Mouse (Mus musculus): ENCODE data around the gene Mt2. TPM values are rescaled to one million over a fixed set of nuclear protein-coding genes. Genes with fewer than 3 reads are reported as not detected.
"Not testable (repeated sequence)": the region's sequence is repeated elsewhere in the genome, so short reads cannot be mapped to it uniquely, and the experiment has no call there.

Mt2 gene
- polyA plus RNA-seq, 1 experiment from 2014 or later, result 53.8 TPM

DNA sequence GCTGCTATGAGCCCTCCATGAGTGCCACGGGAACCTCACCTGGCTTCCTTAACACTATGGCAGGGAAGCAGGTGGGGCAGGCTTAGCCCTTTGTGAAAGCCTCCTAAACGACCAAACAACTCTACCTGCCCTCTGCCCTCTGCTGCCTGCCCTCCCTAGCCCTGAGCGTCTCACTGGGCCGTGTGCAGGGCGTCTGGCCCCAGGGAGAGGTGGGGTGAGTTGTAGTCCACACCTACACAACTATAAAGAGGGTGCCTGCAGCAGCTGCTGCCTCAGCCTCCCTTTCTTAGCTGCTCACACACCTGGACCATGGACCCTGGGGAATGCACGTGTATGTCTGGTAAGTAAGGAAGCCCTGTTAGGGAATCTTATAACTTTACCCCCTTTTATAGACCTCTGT is 35.5 kb upstream of the Mt2 start, which contains the start of gene Mt4:
Mt4 (plus strand) TSS at position 265 of the 400 bp plus-strand sequence.
- Histone ChIP-seq H3K4me2 (ENCODE audit: low read length) (no peak within 1 kb of the TSS), H3K27me3 (replicated peaks; ENCODE audit: control insufficient read depth, insufficient read depth, low read length) (no peaks in the 10 kb centered on the region), H3K36me3 (ENCODE audit: control insufficient read depth, insufficient read depth, low read length) (no peaks in the 10 kb centered on the region), H3K4me1 (ENCODE audit: control insufficient read depth, insufficient read depth, low read depth, low read length) (no peaks in the 10 kb centered on the region), H3K27ac (ENCODE audit: low read depth, low read length) (no peak within 1 kb of the TSS), H3K9ac (ENCODE audit: low read depth, low read length) (no peak within 1 kb of the TSS), H3K4me3 (ENCODE audit: low read length) (no peak within 1 kb of the TSS), H3K9me3 (ENCODE audit: control insufficient read depth, low read length) (no peaks in the 10 kb centered on the region)
- WGBS, result 66% methylated on average over 6 of the region's 6 CpGs
- ATAC-seq, result no peak

DNA sequence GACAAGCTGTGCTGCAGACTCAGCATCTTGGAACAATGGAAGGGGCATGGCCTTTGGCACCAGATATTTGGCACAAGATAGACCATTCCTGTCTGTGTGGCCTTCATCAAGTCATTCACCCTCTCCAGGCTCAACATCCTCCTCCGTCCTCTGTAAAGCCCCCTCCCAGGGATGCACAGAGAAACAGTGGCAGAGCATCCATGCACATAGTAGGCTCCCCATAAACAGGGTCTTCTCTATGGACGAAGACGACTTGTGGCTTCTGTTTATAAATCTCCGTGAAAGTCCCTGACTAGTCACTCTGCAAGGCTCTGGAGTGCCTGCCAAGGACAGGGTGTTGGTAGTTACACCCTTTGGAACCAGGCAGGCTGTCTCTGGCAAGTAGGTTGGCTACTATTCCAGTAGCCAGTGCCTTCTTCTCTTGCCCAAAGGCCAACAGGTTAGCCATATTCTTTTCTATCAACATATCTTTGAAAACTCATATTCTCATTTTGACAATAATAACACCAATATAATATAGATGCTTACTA is 32.1 kb upstream of the Mt2 start:
- Histone ChIP-seq H3K4me1 (ENCODE audit: control insufficient read depth, insufficient read depth, low read depth, low read length) (no peaks in the 10 kb centered on the region), H3K36me3 (ENCODE audit: control insufficient read depth, insufficient read depth, low read length) (no peaks in the 10 kb centered on the region), H3K9me3 (ENCODE audit: control insufficient read depth, low read length) (no peaks in the 10 kb centered on the region), H3K27ac (ENCODE audit: low read depth, low read length) (no peak overlapping the region), H3K4me2 (ENCODE audit: low read length) (no peak overlapping the region), H3K4me3 (ENCODE audit: low read length) (no peak overlapping the region), H3K27me3 (replicated peaks; ENCODE audit: control insufficient read depth, insufficient read depth, low read length) (no peaks in the 10 kb centered on the region), H3K9ac (ENCODE audit: low read depth, low read length) (no peak overlapping the region)
- 76% methylated on average over 4 of the region's 4 CpGs for WGBS
- no peak for ATAC-seq

DNA sequence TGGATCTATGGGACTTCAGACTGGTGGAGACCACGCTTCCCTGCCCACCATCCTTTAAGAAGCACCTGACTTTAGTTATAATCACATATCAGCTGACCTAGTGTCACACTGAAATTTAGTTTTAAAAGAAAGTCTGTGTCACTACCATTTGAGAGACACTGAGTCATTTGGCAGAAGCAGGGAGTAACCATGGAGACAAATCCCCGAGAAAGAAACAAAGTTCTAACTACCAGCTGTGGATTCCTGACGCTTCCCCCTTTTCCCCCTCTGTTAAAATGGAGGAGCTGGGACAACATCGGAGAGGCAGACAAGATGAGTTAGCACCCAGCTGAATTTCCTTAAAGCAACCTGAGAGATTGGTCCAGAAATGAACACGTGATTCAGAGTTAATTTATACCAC is 24.2 kb upstream of the Mt2 start:
- Histone ChIP-seq H3K9me3 (ENCODE audit: control insufficient read depth, low read length) (no peaks in the 10 kb centered on the region), H3K4me2 (ENCODE audit: low read length) (no peak overlapping the region), H3K9ac (ENCODE audit: low read depth, low read length) (no peak overlapping the region), H3K27me3 (replicated peaks; ENCODE audit: control insufficient read depth, insufficient read depth, low read length) (no peaks in the 10 kb centered on the region), H3K36me3 (ENCODE audit: control insufficient read depth, insufficient read depth, low read length) (no peaks in the 10 kb centered on the region), H3K4me3 (ENCODE audit: low read length) (no peak overlapping the region), H3K27ac (ENCODE audit: low read depth, low read length) (no peak overlapping the region), H3K4me1 (ENCODE audit: control insufficient read depth, insufficient read depth, low read depth, low read length) (peaks cover 5% of the 10 kb centered on the region)
- no peak for ATAC-seq
- WGBS, result 38% methylated on average over 5 of the region's 5 CpGs

DNA sequence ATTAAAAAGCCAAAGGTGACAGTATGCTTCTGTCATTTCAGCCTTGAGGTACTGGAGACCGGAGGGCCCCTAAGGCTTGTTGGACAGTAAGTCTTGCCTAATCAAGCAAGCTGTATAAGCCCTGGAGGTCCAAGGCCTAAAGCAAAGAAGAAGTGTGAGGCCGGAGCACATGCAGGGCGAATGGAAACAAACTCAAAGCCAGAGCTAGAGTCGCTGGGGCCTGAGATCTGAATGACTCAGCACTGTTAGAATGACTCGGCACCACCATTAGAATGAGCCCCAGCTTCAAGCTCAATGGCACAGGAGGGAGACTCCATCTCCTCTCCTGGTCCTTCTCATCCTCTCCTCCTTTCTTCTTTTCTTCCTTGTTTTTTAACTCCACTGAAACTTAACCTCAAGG is 21.5 kb upstream of the Mt2 start:
- Histone ChIP-seq H3K9me3 (ENCODE audit: control insufficient read depth, low read length) (no peaks in the 10 kb centered on the region), H3K4me2 (ENCODE audit: low read length) (no peak overlapping the region), H3K27me3 (replicated peaks; ENCODE audit: control insufficient read depth, insufficient read depth, low read length) (no peaks in the 10 kb centered on the region), H3K9ac (ENCODE audit: low read depth, low read length) (no peak overlapping the region), H3K4me1 (ENCODE audit: control insufficient read depth, insufficient read depth, low read depth, low read length) (peaks cover 14% of the 10 kb centered on the region), H3K36me3 (ENCODE audit: control insufficient read depth, insufficient read depth, low read length) (no peaks in the 10 kb centered on the region), H3K27ac (ENCODE audit: low read depth, low read length) (no peak overlapping the region), H3K4me3 (ENCODE audit: low read length) (no peak overlapping the region)
- no peak for ATAC-seq
- WGBS, result 74% methylated on average over 5 of the region's 5 CpGs

DNA sequence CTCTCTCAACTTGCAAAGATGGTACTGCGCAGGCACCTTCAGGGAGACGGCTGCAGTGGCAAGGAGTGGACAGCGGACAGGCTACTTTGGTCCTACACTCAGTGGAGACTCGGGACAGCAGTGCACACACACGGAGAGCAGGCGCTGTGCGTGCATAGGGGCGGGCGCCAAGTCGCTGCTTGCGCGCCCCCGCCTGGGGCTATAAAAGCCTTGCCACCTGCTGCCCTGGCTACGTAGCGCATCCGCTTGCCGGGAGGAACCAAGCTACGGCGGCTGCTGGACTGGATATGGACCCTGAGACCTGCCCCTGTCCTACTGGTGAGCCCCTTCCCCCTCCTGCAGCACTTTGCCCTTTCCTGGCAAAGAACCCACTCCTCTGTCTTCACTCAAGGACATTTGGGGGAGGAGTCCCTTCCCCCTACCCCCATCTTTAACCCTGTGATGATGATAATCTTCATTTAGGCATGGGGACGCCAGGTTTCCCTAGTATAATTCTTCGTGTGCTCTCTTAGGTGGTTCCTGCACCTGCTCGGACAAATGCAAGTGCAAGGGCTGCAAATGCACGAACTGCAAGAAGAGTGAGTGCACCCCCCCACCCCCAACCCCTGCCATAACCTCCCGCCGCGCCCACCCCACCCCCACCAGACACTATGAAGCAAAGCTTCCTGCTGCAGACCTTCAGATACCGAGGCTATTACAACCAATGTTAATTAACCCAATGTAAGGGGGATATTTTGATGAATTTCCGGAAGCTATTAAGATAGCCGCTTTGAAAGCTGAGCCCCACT is 19.8 kb upstream of the Mt2 start, which contains the start of gene Mt3:
Mt3 (plus strand) TSS at position 95 of the 788 bp plus-strand sequence.
- H3K27me3 ChIP-seq (replicated peaks; ENCODE audit: control insufficient read depth, insufficient read depth, low read length), result no peaks in the 10 kb centered on the region
- WGBS, result 1% methylated on average over 29 of the region's 29 CpGs
- H3K4me1 ChIP-seq (ENCODE audit: control insufficient read depth, insufficient read depth, low read depth, low read length), result peaks cover 14% of the 10 kb centered on the region
- H3K4me3 ChIP-seq (ENCODE audit: low read length), result peak within 1 kb of the TSS; percentile 56
- H3K9me3 ChIP-seq (ENCODE audit: control insufficient read depth, low read length), result no peaks in the 10 kb centered on the region
- H3K9ac ChIP-seq (ENCODE audit: low read depth, low read length), result peak within 1 kb of the TSS; percentile 74
- ATAC-seq, result peak; percentile 88
- H3K27ac ChIP-seq (ENCODE audit: low read depth, low read length), result peak within 1 kb of the TSS; percentile 77
- no peaks in the 10 kb centered on the region for H3K36me3 ChIP-seq (ENCODE audit: control insufficient read depth, insufficient read depth, low read length)
- H3K4me2 ChIP-seq (ENCODE audit: low read length), result peak within 1 kb of the TSS; percentile 85

DNA sequence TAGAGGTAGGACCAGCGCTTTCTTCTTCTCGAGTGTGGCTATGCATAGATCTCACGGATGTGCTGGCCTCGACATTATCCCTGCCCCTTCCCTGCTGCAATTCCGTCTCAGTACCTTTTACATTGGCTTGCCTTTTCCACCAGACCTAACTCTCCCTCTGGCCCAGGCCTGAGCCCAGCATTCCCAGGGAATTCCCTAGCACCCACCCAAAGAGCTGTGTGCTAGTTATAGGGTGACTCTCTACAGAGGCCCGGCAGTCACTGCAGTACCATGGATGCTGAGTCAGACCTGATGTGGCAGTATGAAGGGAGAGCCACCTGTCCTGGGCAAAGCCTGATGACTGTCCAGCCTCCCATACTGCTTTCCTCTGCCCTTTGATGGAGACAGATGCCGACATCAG is 19.0 kb upstream of the Mt2 start:
- Histone ChIP-seq H3K4me2 (ENCODE audit: low read length) (peak overlapping the region; percentile 85), H3K9ac (ENCODE audit: low read depth, low read length) (peak overlapping the region; percentile 74), H3K27ac (ENCODE audit: low read depth, low read length) (peak overlapping the region; percentile 77), H3K36me3 (ENCODE audit: control insufficient read depth, insufficient read depth, low read length) (no peaks in the 10 kb centered on the region), H3K27me3 (replicated peaks; ENCODE audit: control insufficient read depth, insufficient read depth, low read length) (no peaks in the 10 kb centered on the region), H3K4me3 (ENCODE audit: low read length) (peak overlapping the region; percentile 56), H3K9me3 (ENCODE audit: control insufficient read depth, low read length) (no peaks in the 10 kb centered on the region), H3K4me1 (ENCODE audit: control insufficient read depth, insufficient read depth, low read depth, low read length) (peaks cover 14% of the 10 kb centered on the region)
- 18% methylated on average over 7 of the region's 7 CpGs for WGBS
- ATAC-seq, result peak; percentile 18; the same call in 1 of the 2 replicates

DNA sequence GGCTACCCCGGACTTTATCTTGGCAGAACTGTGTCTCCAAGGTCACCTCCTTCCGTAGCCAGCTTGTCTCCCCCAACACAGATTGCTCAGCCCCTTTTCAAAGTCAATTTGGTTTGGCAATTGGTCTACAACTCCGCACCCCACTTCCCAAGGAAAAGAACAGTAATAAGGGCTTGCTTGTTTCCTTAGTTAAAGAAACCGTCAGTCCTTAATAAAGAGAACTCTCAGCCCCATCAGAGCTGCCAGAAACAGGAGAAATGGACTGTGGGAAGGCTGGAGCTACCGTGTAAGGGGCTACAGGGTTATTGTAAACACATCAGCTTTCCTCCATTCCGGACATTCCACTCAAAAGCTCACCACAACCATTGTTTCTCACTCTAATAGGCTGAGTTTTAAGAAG is 17.9 kb upstream of the Mt2 start:
- H3K9ac ChIP-seq (ENCODE audit: low read depth, low read length), result no peak overlapping the region
- H3K27ac ChIP-seq (ENCODE audit: low read depth, low read length), result peak overlapping the region; percentile 53
- peak; percentile 71 for ATAC-seq
- H3K27me3 ChIP-seq (replicated peaks; ENCODE audit: control insufficient read depth, insufficient read depth, low read length), result no peaks in the 10 kb centered on the region
- no peaks in the 10 kb centered on the region for H3K36me3 ChIP-seq (ENCODE audit: control insufficient read depth, insufficient read depth, low read length)
- peaks cover 14% of the 10 kb centered on the region for H3K4me1 ChIP-seq (ENCODE audit: control insufficient read depth, insufficient read depth, low read depth, low read length)
- 34% methylated on average over 6 of the region's 6 CpGs for WGBS
- H3K4me3 ChIP-seq (ENCODE audit: low read length), result no peak overlapping the region
- H3K9me3 ChIP-seq (ENCODE audit: control insufficient read depth, low read length), result no peaks in the 10 kb centered on the region
- no peak overlapping the region for H3K4me2 ChIP-seq (ENCODE audit: low read length)

DNA sequence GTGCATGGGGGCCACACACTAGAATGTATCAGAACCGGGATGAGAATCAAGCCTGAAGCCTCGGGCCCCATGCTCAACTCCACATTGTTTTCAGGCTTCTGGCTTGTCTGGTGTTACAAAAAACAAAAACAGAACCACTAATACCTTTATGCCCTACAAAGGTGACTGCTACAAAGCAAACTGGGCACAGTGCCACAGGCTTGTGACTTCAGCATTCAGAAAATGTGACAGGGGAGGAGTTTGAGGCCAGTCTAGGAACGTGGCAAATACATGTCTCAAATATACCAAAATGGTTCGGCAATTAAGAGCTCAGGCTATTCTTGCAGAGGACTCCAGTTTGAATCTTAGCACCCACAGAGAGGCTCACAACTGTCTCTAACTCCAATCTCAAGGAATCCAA is 16.4 kb upstream of the Mt2 start:
- no peak overlapping the region for H3K4me3 ChIP-seq (ENCODE audit: low read length)
- WGBS, result 81% methylated on average over 4 of the region's 4 CpGs
- no peak for ATAC-seq

DNA sequence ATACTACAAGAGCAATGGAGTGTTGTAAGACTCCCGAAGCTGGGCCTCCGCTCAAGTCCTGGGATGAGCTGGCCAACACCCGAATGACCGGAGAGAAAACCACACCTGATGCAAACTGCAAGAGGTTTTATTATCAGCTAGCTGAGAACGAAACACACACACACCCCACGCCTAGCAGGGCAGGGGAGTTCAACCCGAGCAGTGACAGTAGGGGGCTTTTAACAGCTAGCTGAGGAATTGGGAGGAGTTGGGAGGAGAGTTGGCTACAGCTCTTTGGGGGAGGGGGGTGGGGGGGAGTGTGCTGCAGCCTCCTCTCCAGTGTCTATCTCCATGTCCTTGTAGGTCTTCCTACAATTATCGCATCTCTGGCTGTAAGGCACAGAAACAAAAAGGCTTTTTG is 6.7 kb upstream of the Mt2 start:
- not testable (repeated sequence) for H3K36me3 ChIP-seq (ENCODE audit: control insufficient read depth, insufficient read depth, low read length); H3K9ac ChIP-seq (ENCODE audit: low read depth, low read length); H3K4me2 ChIP-seq (ENCODE audit: low read length); H3K4me3 ChIP-seq (ENCODE audit: low read length); H3K4me1 ChIP-seq (ENCODE audit: control insufficient read depth, insufficient read depth, low read depth, low read length); H3K27me3 ChIP-seq (replicated peaks; ENCODE audit: control insufficient read depth, insufficient read depth, low read length); H3K27ac ChIP-seq (ENCODE audit: low read depth, low read length); ATAC-seq; H3K9me3 ChIP-seq (ENCODE audit: control insufficient read depth, low read length)
- WGBS, result 77% methylated on average over 8 of the region's 8 CpGs

More for the DNA sequence above, 16.4 kb upstream of the Mt2 start:
- Histone ChIP-seq H3K27me3 (replicated peaks; ENCODE audit: control insufficient read depth, insufficient read depth, low read length) (no peaks in the 10 kb centered on the region), H3K27ac (ENCODE audit: low read depth, low read length) (no peak overlapping the region), H3K9me3 (ENCODE audit: control insufficient read depth, low read length) (no peaks in the 10 kb centered on the region), H3K4me2 (ENCODE audit: low read length) (no peak overlapping the region), H3K9ac (ENCODE audit: low read depth, low read length) (no peak overlapping the region), H3K4me1 (ENCODE audit: control insufficient read depth, insufficient read depth, low read depth, low read length) (peaks cover 14% of the 10 kb centered on the region), H3K36me3 (ENCODE audit: control insufficient read depth, insufficient read depth, low read length) (no peaks in the 10 kb centered on the region)
